Mouse (Mus musculus) embryo, embryonic 10 days (tissue): ENCODE results near the gene Kcnq1.

ENCODE experiments used
- DNase-seq: peaks from one replicate; pipeline ENCODE4 v3.0.0-alpha.2; 2015; ENCODE audit warnings: low spot score

The Kcnq1 gene

DNA sequence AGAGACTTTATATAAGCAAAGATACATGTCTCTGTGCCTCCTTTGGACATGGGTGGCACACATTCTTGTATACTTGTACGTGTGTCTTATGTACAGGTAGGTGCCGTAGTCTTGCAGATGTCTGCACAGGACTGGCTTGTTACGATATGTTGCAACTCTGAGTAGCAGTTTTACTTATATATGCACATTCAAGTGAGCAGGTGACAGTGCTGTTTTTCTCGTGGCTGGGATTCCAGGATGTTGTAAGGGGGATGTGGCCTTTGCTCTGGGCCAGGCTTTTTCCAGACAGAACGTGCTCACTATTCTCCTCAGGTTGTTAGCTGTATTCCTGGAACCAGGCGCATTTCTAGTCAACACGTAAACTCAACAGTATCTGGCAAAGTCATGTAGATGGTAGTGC, 168.9 kb downstream of the Kcnq1 start:
- DNase-seq: no peak

DNA sequence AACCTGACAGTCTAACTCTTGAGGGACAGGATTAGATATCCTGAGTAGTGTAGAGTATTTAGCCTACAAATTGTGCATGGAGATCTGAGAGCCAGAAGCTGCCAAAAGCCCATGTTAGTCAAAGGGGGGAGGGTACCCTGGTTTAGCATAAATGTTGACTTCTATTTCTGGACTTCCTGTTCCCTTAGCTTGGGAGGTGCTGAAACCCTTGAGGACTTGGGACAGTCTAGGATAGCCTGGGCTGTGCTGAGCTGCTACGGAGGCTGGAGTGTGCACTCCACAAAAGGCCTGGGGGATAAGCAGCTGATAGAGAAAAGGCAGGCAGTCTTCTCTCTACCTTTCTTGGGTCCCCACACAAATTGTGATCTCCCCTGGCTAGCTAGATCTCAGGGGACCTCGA, 177.5 kb downstream of the Kcnq1 start:
- DNase-seq: no peak

DNA sequence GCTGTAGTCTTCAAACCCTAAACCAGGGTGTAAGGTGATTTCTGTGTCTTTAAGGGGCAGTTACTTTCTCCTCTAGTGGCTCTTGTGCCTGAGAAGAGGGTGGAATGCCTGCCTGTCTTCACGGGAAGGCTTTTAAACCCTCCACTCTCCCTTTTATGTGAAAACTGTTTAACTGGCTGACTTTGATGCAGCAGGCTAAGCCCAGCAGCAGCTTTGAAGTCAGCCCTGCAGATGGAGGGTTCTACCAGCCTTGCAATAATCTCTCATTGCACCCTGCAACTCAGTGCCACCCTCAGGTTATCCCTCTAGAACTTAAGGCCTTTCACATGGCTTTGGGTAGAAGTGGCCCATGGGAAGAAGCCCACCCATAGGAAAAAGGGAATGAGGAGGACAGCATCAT, 178.7 kb downstream of the Kcnq1 start:
- DNase-seq: no peak

DNA sequence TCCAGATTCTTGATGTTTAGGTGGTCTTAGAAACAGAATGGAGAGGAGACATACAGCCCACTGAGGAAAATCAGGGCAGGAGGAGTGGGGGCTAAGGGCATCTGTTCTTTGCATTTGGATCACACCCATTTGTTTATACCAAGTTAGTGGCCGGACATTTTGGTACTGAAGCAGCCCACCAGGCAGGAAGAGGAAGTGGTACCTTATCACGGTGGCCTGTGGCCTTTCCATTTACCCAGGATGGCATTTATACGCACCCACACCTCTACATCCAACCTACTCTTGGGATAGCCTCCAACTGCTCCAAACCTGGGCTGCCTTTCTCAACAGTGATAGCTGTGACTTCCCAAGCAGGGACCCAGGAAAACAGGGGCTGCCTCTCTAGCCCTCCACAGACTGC, 179.3 kb downstream of the Kcnq1 start:
- DNase-seq: no peak

GRCm38 (mm10) chr7:143286532-143287290, 180.5 kb downstream of the Kcnq1 start:
- DNase-seq: no peak

DNA sequence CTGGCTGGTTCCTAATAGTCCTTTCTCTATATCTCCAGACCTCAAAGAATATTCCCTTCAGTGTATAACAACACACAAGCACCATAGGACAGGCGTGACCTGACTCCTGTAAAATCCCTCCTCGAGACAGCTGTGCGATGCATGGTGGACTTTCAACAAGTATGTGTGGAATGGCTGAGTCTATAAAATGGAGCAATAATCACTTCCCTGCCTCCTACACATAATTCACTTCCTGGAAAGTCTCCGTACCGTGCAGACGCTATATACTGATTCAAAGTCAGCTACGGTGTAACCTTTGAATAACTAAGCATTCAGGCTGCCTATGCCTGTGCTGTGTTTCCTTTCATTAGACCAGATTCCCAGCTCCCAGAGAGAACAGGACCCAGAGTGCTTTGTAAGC, 182.0 kb downstream of the Kcnq1 start:
- DNase-seq: no peak

DNA sequence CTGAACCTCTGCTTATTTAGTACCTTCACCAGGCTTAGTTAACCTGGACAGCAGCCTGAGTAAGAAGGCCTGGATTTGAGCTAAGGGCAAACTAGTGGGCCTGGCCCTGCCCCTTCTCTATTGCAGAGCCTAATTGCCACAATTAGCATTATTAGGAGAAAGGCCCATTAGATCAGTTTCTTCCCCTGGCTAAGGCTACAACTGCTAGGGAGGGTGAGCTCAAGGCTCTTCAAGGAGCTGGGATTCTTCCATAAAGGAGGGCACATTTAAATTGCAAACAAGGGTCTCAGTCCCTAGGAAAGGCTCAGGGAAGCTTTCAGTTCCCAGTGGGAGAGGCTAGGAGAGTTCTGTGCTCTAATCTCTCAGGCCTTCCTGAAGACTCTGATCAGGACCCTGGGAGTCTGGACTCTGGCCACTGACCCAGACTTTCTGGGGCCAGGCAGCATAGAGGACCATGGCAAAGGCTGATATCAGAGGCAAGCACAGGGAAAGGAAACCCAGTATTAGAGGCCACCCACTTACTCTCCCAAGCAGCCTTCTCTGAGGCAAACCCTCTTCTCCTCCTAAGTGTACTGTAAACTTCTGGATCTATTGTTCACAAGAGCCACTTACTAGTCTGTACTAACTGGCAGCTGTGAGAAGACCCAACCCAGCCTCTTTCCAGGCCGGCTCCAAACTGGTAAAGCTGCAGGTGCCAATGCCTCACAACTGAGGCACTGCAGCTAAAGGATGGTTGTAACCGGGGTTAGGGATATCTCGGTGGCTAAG, 183.1 kb downstream of the Kcnq1 start:
- DNase-seq: no peak

- DNase-seq: no peak
These were observed 188.7 kb downstream of the Kcnq1 start for GRCm38 (mm10) chr7:143294690-143295355.

- peak; percentile 54 for DNase-seq
These were observed 189.3 kb downstream of the Kcnq1 start for GRCm38 (mm10) chr7:143295356-143296000.

DNA sequence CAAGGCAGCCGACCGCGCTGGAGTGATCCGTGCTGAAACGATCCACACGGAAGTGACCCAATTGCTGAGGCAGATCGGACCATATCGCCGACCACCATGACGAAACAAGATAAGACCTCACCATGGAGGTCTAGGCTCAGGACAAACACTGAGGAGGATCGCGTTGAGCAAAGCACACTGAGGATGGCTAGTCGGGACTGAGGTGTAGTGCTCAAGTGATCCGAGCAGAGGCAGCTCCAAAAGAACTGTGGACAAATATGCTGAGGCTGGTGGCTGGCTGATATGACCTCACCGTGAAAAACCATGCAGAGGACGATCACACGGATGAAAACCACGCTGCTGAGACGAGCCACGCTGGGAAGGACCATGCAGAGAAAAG, 189.8 kb downstream of the Kcnq1 start:
- DNase-seq: peak; percentile 49

GRCm38 (mm10) chr7:143296384-143296801, 190.2 kb downstream of the Kcnq1 start:
- DNase-seq: peak; percentile 96

DNA sequence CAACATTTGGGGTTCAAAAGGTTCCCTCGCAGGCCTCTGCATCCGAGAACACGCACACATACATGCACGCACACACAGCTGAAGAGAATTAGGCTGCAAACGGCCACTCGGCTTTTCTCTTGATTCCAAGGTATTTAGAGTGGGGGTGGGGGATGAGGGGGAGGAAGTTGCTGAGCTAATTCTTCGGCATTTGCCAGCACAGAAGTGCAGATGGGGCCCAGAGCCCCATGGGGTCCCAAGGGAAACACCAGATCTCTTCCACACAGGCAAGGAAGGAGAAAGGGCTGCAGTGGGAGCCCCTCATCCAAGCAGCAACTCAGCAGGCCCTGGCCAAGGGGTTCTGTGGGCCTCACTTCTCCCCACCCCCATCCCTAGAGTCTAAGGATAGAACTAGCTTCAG, 193.9 kb downstream of the Kcnq1 start:
- no peak for DNase-seq

- no peak for DNase-seq
These were observed 194.5 kb downstream of the Kcnq1 start for GRCm38 (mm10) chr7:143300681-143301080.

GRCm38 (mm10) chr7:143302156-143302555, 196.0 kb downstream of the Kcnq1 start:
- no peak for DNase-seq

DNA sequence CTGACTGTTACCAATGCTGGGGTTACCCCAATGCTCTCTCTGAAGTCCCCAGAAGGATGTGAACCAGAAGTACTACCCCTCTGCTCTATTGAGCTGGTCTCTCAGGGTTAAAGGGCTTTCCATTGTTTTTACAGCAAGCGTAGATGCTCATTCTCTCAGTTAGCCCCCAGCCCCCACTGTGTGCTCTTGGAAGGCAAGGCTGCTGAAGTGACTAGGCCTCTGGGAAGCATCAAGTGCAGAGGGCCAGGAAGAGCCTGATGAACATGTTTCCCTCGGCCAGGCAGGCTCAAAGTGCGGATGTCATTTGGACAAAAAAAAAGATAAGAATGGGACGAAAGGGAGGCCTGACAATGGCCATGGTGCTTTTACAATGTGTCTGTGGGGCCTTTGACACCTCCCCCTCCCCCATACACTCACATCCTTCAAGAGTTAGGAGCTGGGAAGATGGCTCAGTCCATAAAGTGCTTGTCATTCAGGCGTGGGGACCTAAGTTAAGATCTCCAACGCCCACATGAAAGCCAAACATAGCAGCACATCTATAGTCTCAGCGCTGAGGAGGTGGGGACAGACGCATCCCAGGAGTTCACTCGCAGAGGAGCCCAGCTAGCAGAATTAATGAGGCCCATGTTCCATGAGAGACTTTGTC, 196.6 kb downstream of the Kcnq1 start:
- no peak for DNase-seq

DNA sequence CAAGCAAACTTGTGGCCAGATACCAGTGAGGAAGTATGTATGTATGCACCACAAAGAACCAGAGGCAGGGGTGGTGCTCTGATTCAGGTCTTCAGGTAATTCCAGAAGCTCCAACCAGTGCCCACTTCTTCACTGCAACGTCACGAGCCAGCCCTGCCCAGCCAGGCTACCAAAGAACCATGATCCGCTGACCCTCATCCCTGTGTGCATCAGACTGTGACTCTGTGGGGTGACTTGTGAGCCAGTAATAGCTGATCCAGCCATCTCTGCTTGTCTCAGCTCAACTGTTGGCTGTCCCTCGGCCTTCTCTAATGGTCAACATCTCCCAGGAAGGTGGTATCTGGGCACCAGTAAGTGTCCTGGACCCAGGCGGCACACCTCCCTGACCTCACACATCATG, 197.4 kb downstream of the Kcnq1 start:
- no peak for DNase-seq

DNA sequence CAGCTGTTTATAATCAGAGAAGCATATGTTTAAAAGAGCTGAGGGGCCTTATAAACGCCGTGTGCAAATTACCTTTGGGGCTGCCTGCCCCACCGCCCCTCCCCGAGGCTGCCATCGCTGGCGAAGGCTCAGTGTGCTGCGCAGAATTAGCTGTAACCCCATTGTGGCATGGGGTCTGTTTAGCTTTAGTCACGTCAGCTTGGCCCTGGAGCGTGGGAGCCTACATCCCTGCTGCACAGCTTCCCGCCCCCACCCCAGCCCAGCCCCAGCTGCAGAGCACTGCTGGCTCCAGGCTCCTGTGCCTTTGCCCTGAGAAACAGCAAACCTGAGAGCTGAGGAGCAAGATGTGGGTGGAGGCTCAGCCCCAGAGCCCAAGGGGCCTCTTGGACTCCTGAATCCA, 199.6 kb downstream of the Kcnq1 start:
- peak; percentile 32 for DNase-seq

DNA sequence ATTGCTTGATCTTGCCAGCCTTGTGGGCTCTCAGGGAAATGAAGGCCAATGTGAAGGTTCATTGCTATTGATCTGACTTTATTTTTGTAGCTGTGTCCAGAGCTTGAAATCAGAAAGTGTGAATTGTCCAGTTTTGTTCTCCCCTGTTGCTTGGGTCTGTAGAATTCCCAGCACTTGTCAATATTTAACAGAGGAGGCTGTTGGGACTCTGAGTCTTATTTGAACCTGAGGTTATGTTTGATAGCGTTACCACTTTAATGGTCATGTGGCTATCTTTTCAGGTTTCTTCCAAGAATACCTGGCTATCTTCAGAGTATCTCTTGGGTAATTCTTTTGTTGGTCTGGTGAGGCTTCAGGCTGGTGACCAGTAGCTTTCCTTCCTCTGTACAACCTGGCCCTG, 201.8 kb downstream of the Kcnq1 start:
- DNase-seq: no peak

DNA sequence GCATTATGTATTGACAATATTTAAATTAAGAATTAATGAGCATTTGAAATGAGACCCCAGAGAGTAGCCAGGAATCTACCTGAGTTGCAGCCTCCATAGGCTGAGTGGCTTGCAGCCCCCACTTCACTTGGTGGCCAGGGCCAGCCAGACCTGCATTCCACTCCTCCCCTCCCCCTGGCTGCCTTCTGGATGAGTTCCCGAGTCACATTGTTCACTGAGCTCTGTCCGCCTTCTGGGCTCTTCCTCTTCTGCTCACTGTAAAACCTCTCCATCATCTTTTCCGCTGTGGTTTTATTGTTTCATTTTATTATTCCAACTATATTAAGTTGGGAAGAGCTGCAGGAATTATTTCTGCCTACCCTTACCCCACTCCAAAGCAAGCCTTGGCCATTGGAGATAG, 204.1 kb downstream of the Kcnq1 start:
- no peak for DNase-seq

DNA sequence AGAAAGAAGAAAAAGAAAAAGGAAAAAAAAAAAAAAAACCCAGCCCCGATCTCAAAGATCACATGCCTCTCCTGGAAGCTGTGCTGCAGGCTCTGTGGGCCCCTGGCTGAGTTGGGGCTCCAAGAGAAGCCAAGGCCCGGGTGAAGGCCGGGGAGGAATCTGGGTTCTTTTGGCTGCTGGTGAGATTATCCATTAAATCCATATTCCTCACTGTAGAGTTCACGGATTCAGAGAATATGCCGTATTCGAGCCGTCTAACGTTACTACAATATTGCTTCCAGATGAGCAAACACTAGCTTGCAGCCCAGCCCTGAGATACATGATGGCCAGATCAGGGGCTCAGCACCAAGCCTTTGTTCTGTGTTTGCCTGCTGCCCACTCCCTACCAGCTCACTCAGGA, 204.7 kb downstream of the Kcnq1 start:
- peak; percentile 41 for DNase-seq

DNA sequence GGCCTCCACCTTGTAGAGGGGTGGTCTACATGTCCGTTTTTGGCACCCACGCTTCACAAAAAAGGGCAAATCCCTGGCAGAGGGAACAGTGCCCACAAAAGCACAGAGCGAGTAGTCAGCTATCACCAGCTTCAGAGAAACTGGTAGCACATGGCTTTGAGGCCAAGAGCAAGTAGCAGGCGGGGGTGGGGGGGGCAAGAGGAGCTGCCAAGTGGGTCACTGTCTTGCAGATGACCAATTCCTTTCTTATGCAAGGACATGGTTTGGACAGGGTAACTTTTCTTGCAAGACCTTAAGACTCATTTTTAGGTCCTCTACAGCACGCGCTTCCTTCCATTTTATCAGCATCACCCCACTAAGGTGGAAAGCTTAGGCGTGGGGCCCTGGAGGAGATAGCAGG, 205.3 kb downstream of the Kcnq1 start:
- DNase-seq: no peak
